Mouse (Mus musculus) liver (tissue): ENCODE results near the gene Zic2.
"Not testable (repeated sequence)": the region's sequence is repeated elsewhere in the genome, so short reads cannot be mapped to it uniquely, and the experiment has no call there.

Experiments used
- DNase-seq: peaks from one replicate; pipeline ENCODE4 v3.0.0-alpha.2; 2020; ENCODE audit warnings: mixed read lengths

Zic2 gene

GRCm38 (mm10) chr14:122474891-122475556 is at the start of gene Zic2:
TSS of gene Zic2 (plus strand) at chr14:122475435.
- no peak for DNase-seq

DNA sequence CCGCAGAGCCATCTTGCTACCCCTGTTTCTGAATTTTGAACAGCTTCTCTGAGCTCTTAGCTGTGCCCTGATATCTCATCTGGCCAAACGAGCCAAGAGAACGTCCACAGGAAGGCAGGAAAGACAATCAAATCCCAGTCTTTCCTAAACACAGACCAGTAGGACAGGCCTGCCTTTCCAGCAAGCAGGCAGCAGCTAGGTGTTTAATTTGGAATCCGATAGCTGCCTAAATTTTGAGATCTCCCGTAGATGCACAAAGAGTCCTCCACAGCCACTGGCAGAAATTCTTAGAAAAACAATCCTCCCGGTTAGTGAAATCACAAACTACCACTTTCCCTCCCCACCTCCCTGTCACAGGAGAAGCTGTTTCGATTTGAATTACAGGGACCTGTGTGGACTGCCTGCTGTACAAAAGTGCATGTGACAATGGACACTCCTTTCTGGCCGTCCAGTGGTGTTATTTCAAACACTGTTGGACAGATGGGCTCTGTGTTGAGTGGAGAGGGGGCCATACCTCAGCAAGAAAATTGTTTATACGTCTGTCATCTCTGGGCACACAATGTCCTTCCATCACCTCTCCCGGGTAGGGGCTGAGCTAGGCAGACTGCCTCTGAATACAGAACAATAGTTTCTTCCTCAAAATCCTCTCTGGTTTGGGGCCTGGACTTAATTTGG is 48.6 kb upstream of the Zic2 start:
- no peak for DNase-seq

GRCm38 (mm10) chr14:122427204-122427560 is 48.1 kb upstream of the Zic2 start:
- DNase-seq = no peak

DNA sequence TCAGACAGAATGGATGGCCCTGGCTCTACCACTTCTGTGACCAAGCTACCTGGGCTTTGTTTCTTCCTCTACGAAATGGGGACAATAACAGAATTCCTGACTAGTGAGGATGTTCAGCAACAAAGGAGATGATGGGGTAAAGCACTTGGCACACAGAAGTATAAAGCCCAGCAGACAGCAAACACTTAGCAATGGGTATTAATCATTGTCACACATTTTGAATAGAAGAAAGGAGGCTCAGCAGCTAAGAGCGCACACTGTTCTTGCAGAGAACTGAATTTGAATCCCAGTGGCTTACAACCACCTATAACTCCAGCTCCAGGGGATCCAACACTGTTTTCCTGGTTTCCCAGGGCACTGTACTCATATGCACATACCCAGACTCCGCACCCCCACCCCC is 47.6 kb upstream of the Zic2 start:
- no peak for DNase-seq

GRCm38 (mm10) chr14:122432558-122432957 is 42.7 kb upstream of the Zic2 start:
- no peak for DNase-seq

GRCm38 (mm10) chr14:122434039-122434438 is 41.2 kb upstream of the Zic2 start:
- DNase-seq = no peak

DNA sequence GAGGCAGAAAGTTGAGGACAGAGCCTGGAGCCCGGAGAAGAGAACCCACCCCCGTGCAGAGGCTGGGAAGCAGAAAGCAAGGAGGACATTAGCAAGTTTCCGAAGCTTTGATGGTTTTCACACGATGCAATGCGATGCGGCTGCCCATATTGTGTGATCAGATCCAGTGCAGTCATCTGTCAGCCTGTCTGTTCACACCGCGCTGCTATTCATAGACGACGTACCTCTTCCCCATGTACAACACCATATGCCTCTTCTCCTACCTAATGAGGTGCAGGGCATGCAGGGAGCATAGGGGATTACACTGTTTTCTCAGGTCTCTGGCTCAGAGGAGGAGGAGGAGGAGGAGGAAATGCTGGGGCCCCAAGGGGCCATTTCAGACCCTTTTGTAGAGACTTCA is 38.4 kb upstream of the Zic2 start:
- no peak for DNase-seq

DNA sequence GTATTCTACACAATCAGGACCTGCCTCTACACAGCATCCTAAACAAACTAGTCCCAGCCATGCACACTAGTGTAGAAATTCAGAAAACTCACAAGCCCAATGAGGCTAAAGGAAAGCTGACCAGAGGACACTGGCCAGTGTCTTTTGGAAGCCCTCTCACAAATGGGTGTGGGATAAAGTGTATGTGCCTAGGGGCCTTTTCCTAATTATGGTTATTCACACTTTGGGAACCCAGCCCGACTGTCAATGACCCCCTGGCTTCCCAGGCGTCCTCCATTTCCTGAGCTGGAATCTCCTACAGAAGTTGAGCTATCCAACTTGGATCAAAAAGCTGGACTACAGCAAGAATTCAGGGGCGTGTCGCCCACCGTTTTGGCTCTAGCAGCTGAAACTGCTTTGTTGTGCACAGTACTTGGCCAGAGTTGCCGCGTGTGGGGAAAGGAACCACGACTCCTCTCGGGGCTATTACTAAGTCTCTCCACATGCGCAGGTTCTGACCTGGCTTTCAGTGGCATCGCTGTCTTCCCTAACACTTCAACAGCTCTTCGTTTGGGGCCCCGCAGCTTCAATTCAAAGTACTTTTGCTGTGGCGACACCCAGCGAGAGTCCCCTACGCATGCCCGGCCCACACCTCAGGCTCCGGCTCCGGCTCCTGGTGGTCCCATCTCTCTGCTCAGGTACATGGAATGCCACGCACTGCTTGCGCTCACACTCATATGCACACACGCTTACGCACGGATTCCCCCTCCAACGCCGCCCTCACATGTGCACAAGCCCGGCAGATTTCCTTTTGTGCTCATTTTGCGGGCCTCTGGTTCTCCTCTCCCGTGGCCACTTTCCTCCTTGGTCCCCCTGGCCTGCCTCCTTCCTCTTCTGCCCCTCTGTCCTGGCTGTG is 25.4 kb upstream of the Zic2 start:
- DNase-seq = no peak

- no peak for DNase-seq
These were observed 24.5 kb upstream of the Zic2 start, which contains the start of gene Gm5089 for GRCm38 (mm10) chr14:122450496-122451382. TSS of gene Gm5089 (minus strand) at chr14:122451115.

GRCm38 (mm10) chr14:122451551-122452145 is 23.6 kb upstream of the Zic2 start:
- no peak for DNase-seq

DNA sequence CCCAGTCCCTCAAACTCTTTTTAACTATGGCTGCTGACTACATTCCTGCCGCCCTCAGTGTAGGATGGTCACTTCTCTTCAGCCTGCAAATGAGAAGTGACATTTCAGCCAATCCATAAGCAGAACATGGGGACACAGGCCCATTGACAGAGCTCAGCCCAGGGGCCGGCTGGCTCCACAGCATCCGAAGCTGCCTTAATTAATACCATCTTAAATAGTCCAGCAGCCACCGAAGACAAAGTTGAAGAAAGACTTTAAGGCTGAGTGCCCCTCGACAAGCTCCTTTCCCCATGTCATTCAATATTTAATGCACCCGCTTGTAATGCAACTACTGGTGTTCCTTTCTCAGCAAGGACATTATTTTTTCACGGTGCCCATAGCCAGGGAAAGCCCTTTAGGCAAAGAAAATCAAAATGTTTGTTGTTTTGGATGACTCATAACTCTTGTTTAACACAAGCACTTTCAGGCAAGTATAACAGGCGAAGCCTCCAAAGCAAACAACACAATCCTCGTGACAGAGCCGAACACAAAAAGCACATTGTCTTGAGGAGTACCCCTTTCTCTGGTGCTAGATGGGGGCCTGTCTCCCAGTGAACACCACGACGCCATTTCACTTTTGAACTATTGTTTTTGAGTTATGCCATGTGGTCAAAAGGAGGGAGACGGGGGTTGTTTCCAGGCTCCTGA is 22.4 kb upstream of the Zic2 start:
- no peak for DNase-seq

- DNase-seq = no peak
These were observed 21.7 kb upstream of the Zic2 start for GRCm38 (mm10) chr14:122453388-122453995.

DNA sequence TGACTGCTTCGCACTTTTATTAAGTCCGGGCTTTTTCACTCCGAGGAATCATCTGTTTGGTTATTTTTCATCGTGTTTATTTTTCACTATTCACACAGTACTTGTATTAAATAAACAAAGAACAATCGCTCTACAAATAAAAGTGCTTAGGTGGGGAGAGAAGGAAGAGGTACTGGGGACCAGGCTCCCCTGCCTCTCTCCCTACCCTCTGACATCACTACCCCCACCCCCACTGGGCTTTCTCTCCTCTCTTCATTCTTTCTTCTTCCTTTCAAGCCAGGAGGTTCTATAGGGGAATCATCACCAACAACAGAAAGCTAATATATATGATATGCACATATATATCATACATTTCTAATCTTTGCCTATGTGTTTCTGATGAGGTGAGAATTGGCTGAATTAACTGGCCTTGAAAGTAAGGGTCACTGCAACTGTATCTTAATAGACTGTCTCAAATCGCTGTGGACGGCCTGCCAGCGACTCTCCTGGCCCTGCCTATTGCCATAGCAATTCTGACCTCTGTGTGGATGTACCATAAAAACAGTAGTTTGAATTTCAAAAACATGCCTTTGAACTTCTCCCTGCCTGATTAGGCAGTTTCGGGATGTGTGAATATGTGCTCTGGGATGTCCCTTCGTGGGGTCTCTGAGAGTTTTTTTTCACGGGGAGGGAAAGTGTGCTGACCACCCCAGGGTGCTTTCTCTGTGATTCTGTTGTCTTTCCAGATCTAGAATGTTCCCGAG is 21.1 kb upstream of the Zic2 start:
- no peak for DNase-seq

GRCm38 (mm10) chr14:122454901-122455561 is 20.2 kb upstream of the Zic2 start:
- no peak for DNase-seq

- no peak for DNase-seq
These were observed 19.7 kb upstream of the Zic2 start for GRCm38 (mm10) chr14:122455562-122455958.

- DNase-seq = not testable (repeated sequence)
These were observed 15.9 kb upstream of the Zic2 start for GRCm38 (mm10) chr14:122459332-122459731.

GRCm38 (mm10) chr14:122459776-122460175 is 15.5 kb upstream of the Zic2 start:
- DNase-seq = no peak

DNA sequence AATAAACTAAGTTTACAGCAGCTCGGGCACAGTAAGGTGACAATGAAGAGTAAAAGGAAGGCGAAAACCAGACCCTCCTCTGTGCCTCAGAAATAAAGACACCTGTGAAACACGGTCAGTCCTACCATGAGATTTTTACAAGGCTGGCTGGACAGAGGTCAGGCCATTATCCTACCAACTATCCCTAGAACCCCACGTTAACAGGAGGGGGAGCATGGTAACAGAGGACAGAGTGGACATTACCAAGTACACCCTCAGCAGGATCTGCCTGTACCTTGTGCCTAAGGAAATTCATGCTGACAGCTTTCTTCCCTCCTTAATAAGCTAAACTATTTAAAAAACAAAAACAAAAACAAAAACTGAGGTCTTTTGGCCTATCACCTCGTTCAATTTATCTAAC is 15.0 kb upstream of the Zic2 start:
- no peak for DNase-seq

GRCm38 (mm10) chr14:122461500-122461899 is 13.7 kb upstream of the Zic2 start:
- DNase-seq = no peak

DNA sequence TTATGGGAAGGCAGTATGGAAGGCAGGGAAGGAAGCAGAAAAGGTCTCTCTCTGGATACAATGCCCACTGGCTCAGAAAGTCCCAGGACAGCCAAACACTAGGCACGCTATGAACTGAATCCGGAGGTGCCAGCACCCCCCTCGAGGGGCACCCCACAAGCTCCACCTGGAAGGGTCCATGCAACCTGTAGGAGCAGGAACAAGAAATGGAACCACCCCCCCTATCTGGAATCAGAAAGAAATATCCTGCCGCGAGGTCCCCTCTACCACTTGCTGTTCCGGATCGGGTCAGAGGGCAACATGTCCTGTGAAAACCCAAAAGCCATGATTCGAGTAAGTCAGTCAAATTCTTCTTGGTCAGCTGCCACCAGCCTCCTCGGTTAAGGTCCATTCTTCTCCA is 13.3 kb upstream of the Zic2 start:
- no peak for DNase-seq
